Mouse (Mus musculus): Measurements from ENCODE around the gene Gm9945.
A peak's percentile ranks its signal among the peaks of the same experiment; 100 is the strongest.

The Gm9945 gene

DNA sequence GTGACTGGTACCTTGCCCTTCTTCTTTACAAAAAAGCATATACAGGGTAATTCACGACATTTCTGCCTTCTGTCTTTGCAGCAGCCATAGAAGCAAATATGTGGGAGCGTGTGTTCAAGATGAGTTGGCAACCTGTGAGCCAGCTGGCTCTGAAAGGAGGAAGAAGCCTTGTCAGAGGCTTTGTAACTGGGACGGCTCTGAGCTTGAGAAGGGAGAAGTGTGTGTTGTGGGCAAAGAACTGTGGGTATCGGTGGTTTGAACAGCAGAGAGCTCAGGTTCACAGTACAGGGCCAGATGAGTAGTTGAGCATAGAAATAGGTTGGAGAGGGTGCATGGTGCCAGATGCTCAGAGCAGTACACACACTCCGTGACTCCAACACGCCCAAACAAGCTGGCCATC is 17.0 kb downstream of the Gm9945 start:
- peak; percentile 44 for DNase-seq

DNA sequence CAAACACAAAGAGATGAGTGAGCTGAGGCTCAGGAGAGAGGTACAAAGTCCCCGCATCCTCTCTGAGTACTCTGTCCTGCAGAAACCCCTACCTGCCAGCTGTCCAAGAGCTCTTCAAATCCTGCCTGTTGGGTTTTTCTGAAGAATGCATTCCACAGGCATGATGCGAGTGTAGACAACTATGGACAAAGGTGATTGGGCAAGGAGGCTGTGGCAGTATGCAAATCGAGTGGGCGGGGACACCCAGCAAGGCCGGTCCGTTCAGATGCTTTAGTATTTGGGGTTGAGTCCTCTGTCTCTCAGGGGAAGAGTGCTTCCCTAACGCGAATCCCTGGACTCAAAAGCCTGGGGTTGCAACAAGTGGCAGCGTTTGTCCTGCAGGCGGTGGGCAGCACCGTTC is 20.6 kb downstream of the Gm9945 start:
- no peak for DNase-seq

DNA sequence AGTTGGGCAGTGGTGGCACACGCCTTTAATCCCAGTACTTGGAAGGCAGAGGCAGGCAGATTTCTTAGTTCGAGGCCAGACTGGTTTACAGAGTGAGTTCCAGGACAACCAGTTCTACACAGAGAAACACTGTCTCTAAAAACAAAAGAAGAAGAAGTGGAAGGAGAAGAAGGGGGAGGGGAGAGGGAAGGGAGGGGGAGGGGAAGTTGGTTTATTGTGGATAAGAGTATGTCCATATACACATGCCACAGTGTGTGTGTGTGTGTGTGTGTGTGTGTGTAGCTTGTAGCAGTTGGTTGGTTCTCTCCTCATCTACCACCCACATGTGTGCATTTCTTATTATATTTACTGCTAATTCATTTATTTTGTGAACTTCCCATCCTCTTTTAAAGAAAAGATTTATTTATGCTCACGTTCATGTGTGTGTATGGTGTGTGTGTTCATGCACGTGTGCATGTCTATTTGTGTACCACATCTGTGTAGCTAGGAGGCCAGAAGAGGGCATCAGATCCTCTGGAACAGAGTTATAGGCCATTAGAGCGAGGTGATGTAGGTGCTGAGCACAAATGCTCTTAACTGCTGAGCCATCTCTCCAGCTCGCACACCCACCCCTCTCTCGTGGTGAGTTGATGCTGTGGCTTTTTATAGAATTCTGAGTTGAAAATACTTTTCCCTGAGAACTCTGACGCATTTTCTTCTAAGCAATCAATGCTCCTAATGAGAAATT is 22.2 kb downstream of the Gm9945 start:
- DNase-seq, result no peak

DNA sequence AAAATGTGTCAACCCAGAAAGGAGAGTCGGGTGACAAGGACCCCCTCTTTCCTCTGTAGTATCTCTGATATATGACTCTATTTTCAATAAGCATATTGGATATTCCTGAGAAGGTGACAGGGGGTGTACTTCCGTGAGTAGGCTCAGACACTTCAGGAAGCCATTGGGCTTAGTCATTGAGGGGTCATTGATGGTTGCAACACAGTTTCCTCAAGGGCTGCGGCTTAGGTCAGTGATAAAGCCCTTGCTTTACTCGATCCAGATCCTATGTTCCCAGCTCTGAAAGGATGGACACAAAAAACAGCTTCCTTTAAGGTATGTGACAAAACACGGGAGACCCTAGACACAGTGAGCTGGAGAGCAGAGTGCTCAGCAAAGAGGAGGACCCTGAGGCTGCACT is 23.8 kb downstream of the Gm9945 start:
- no peak for DNase-seq

DNA sequence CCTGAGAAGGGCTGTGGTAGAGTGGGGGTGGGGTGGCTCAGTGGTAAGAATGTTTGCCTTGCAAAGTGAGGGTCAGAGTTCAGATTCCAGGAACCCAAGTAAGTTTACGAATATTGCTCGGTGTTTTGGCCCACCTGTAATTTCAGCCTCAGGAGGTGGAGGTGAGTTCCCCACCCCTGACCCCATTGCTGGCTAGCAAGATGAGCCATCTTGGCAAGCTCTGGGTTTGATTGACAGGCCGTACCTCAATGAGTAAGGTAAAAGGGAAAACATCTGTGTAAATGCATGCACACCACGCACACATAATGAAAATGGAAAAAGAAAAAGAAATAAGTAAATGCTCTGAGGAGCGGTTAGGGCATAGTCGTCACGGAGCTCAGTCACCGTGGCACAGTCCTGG is 24.4 kb downstream of the Gm9945 start:
- DNase-seq, result no peak

DNA sequence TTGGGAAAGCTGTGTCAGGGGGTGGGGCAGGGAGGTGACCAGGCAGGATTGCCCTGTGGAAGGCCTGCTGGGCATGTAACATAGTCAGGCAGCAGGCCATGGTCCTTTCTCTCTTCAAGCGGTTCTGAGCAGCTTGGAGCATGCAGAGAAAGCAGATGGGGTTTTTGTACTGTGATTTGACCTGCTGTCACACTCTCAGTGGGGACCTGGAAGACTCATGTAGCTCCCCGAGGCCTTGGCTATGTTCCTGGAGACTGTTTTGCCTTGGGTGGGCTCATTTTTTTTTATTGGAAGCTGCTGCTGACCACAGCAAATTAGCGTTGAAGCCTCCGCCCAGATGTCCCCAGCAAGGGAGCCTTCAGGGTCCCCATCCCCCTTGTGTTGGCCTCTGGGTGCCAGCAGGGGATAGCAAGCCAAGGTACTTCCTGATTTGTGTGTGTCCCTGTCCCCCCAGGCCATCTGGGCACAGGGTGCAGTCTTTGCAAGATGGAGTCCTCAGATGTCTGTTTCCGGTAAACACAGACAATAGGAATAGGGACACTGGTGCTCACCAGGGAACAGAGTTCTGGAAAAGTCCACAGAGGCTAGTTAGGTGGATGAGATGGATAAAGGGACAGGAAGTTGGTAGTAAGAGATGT is 25.2 kb downstream of the Gm9945 start:
- DNase-seq, result no peak

DNA sequence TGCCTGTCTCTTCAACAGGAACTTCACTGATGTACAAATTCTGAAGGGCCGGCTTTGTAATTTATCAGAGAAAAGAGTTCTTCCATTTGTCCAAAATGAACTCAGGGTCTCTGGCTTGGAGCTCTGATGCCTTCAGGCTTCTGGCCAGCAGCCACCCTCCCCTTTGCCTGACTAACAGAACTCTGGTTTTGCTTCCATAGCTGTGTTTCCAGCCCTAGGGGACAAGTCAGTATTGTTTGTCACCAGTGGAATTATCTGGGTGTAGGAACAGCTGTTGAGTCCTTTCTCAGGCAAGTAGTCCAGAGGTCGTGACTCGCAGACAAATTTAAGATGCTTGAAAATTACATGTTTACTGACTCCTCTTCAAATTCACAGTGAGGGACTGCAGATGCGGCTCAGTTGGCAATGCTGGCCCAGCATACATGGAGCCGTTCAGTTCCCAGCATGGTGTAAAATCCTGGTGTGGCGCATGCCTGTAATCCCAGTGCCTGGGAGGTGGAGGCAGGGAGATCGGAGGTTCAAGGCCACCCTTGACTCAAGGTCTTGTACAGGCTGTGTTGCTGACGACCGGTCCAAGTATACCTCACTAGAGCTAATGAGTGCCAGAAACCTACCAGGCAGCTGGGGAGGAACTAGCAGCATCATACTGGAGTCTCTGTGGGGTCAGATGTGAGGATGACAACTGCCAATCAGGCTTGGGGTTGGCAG is 27.3 kb downstream of the Gm9945 start:
- DNase-seq, result no peak

DNA sequence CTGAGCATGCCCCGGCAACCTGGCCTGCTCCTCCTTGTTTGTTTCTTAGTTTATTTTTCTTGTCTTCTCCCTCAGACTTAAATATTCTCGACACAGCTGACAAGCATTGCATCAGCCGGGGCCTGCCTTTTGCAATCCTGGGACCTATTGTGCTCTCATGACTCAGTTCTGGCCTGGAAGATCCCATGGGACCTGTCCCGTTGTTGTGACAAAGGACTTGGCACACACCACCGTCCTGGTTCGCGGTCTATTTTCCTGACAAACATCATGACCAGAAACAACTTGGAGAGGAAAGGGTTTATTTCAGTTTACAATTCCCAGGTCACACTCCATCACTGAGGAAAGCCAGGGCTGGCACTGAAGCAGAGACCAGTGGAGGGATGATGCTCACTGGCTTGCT is 28.2 kb downstream of the Gm9945 start:
- no peak for DNase-seq

DNA sequence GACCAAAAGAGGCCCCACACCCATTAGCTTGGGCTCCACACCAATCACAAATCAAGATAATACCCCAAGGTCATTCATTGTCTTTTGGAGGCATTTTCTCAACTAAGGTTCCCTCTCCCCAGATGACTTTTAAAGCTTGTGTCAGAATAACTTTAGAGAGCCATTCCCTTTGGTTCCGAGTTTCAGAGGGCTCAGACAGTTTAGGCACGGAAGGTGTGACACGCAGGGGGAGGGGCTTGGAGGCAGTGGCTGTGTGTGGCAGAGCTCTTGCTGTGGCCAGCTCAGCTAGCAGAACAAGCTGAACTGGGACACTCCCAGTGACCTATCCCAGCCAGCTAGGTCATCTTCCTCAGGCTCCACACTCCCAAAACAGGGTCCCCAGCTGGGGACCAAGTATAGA is 28.6 kb downstream of the Gm9945 start:
- DNase-seq, result no peak

DNA sequence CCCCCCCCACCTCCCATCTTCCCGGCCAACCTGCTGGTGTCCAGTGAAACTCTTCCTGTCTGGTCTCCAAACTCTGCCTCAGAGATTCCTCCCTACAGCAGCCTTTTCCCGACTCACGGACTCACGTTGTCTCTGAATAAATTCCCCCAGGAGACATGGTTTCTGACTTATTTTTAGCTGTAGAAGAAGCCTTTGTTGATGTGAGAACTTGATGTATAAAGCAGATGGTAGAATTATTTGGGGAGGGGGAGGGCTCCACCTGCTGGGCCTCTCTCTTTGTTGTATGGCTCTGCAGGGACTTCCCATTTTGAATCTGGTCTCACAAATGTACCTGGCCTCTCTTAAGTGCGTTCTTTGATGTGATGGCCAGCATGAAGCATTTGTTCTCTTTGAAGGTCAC is 30.4 kb downstream of the Gm9945 start:
- DNase-seq, result no peak

DNA sequence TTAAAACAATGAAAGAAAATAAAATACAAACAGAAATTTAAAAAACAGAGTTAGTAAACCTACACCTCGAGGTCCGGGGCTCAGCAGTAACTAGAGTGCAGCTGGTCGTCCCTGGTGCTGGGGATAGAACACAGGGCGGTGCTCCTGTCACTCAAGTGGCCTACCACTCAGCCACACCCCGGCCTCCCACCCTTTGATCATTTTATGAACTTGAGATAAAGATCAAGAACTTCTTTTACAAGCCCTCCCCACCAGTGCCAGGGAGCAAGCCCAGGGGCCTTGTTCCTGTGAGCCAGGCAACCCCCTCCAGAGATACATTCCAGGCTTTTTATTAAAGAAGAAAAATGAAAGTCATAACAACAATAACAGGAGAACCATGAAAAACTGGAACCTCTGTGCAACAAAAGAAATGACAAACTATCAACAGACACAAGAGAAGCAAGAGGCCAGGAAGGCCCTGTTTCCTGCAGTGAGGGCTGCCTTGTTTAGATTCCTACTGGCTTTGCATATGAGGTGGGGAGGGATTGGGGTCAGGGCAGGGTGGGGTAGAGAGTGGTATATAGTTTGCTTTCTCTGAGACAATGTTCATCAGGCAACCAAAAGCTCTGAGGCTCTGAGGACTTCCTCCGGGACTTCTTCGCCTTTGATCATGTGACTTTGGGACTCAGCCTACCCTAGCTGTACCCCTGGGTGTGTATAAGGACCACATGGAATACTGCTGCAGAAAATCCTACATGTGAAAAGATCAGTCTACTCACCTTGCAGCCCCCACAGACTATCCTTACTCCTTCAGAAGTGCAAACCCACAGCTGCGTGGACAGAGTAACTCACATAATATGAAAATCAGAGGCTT is 37.0 kb downstream of the Gm9945 start:
- DNase-seq, result peak; percentile 61

DNA sequence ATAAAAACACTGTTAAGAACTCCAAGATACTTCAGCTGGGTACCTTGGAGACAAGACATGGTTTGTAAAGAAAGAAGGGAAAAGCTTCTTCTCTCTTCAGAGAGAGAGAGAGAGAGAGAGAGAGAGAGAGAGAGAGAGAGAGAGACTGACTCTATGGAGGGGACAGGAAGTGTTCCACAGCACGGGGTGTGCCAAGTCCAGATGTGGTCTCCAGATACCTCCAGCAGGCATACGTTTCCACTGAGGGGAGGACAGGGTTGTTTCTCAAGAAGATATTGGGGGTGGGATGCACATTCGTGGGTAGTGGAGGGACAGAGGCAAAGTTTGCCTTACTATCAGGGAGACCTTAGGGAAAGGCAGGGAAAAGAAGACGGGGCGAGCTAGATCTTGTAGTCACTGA is 38.8 kb downstream of the Gm9945 start:
- DNase-seq, result peak; percentile 20

DNA sequence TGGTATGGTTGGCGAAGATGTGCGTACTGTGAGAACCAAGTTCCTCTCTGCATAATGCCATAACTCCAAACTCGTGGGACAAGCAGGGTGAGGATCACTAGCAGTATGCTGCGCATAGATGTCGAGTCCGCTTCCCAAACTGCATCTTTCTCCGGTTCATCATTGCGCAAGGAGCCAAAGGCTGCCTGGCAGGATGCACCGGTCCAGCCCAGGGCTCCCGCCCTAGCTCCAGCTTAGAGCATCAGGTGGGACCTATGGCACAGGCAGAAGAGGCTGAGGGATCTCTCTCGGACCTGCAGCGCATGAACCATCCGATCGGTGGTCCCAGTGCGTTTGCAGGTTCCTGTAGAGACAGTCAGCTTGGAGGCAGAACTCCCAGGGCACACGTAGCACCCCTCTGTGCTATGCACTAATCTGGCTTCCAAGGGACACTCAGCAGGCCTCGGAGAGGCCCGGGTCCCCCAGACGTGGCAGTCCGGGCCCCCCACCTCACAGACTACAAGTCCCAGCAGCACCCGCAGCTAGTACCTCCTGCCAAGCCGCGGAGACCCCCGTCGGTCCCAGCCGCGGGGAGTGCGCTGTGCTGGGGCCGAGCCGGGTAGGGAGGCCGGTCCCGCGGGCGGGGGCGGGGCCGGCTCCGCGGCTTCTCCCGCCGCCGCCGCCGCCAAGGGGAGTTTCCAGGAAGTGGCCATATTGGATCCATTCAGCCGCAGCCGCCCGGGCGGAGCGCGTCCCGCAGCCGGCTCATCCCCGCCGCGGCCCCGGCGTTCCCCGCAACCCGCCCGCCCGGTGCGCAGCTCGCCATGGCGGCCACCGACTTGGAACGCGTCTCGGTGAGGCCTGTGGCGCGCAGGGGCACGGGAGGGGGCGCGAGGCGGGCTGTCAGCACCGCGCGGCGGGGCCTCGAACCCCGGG is 39.5 kb downstream of the Gm9945 start, which contains the start of gene Sept8:
TSS of gene Sept8 (plus strand) at position 51 of the 915 bp plus-strand sequence.
- peak; percentile 52 for DNase-seq

DNA sequence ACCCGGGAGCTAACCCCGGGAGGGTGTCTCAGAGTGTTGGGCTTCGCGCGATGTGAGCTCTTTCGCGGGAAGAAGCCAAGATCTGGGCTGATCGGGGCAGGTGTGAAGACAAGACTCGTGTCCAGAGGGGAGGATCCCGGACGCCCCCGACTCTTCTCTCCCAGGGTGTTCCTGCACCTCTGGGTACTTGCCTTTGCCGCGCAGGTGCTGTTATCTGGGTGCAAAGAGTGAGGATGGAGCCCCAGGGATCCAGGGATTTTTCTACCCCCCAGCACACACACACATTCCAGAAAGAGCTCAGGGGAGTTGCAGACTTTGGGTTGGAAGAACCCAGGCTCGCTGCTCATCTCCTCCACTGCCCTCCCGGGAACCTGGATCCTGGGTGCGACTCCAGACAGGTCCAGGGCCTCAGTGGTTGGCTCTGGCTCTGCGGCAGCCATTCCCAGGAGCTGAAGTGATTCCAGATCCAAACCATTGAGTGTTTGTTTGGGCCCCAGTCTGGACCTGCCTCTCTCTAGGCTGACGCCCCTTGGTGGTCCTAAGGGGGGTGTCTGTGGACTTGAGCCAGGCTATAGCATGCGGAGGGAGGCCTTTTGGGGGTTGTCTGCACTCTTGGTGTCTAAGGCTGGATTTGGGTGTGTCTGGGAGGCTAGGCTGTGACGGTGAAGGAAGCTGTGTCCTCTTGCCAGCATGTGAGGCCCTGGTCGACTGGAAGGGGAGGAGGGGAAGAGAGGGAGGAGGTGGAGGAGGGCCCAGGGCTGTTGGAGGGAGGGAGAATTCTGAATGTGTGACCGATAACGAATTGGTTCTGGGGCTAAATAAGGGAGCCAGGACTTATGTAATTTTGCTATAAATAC is 40.4 kb downstream of the Gm9945 start:
- no peak for DNase-seq

DNA sequence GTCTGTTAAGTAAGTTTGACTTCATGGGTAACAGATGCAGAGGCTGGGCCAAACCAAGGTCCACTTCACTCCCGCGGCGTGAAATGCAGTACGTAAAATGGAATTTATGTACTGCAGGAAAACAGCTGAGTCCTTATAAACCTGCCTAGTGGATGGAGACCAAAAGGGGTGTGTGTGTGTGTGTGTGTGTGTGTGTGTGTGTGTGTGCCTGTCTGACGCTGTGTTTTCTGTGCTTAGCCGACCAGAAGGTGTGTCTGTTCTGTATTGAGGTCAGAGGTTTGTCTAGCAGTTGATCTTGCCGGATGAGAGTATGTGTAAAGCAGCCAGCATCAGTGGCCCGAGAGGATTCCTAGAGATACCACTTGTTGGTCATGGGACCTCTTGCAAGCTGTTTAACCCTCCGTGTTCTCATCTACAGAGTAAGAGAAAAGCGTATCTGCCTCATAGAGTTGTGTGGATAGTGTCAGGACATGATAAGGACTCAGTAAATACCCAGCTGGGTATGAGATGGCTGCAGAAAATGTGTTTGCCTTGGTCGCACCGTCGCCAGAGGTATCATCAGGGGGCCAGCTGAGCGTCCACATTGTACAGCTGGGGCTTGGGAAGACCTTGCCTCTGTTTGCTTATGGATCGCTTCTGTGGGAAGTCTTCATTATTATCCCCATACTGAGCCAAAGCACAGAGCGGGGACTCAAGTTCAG is 41.3 kb downstream of the Gm9945 start:
- DNase-seq, result no peak

DNA sequence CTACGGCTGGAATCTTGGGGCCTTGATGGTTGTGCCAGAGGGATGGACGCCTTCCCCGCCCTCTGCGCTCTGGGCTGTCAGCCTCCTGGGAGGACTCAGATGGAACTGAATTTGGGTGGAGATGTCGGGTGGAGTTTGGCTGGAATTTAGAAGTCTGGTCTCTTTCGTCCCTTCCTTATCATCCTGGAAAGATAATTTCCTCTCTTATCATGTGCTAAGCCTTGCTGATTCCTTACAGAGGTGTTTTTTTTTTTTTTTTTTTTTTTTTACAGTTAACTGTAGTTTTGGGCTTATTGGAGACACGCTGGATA is 41.8 kb downstream of the Gm9945 start:
- no peak for DNase-seq

DNA sequence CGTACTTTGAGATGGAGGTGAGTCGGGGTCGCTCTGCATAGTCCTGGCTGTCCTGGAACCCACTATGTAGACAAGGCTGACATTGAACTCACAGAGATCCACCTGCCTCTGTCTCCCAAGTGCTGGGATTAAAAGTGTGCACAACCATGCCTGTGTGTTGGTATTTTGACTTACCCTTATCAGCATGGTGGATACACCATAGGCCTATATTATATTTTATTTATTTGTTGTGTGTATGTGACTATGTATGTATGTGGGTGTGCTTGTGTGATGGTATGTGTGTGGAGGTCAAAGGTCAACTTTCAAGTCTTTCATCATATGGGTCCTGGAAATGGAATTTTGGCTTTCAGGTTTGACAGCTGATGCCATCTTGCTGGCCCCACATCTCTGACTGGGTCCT is 42.4 kb downstream of the Gm9945 start:
- DNase-seq, result no peak

DNA sequence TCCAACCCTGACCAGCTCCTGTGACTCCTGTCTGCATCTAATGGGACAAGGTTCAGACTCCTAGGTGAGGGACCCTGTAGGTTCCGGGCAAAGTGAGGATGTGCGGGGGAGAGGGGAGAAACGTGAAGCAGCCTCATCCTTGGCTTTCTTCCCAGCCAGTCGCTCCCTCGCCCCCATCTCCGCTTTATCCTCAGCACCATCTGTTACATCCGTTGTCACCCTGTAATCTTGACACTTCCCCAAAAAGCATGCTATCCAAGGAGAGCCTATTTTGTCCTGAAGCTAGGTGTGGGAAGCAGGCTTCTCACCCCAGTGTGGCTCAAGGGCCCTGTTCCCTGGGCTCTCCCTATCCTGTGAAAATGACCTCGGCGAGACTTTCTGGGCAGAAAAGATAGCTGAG is 43.0 kb downstream of the Gm9945 start:
- DNase-seq, result no peak

DNA sequence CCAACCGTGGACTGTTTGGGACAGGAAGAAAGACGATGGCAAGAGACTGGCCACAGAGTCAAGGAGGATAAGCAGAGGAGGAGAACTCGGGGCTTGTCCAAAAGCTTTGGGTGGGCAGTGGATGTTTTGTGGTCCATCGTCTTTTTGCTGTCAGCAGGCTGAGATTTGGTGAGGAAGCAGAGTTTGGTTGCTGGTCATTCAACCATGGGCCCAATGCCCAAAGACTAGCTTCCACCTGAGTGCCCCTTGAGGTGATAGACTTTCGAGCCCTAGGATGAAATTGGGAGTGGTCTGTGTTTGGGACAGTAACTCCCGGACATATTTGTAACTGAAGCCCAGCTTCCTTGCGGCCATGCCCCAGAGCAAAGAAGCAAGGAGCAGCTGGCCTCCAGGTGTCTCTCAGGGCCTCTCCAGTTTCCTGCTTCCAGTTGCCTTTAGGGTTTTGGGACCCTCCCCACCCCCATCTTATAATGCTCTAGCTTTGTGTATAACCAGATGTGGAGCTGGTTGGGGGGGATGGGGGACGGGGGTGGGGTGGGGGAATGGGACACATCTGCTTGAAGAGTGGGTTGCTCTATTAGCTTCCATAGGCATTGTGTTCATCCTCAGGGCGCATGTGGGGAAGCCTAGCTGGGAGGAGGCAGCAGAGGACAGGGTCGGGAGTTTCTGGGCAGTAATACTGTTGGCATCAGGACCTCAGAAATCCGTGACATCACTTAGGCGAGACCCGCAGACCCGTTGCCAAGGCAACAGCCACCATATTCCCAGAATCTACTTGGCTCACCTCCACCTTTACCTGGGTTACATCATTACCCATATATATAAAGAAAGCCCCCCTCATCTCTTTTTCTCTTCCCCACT is 43.8 kb downstream of the Gm9945 start:
- DNase-seq, result no peak

DNA sequence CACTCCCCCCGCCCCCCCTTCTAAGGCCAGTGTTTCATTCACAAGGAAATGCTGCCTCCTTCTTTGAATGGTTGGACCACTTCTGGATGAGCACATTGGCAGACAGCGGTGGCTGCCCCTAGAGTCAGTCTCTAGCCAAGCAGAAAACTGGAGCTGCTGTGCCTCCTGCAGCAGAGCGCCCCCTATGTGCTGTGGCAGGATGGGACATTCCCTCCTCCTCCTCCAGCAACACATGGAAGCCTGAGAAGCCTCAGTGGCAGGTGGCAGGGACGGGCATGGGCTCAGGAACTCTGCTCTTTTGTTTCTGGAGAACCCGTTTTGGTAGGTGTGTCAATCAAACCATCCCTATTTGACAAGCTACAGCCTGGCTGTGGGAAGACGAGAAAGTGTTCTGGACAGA is 44.9 kb downstream of the Gm9945 start:
- DNase-seq, result peak; percentile 44
